17 mouse cellular contexts compared by ENCODE assay signal in genomic region chr5:140688434-140688833, GRCm38 (mm10). TPM values are rescaled to one million over a fixed set of nuclear protein-coding genes. Genes with fewer than 3 reads are reported as not detected.
DNase-seq lines count a peak whose midpoint lies in the region.
"Had no signal": no experiment of that assay in that cellular context is flagged by ENCODE, and none has a peak within 500 bp of the region (broad histone marks: within the 10 kb centered on the region; RNA-seq: fewer than 3 reads in every experiment).

No protein-coding gene starts in this region.

- intact Hi-C loops in left cerebral cortex, postnatal 10 days (cut with DNase I) = loop anchor here (5.0 kb wide), 1 partner anchor 146 kb away; no protein-coding TSS in a partner anchor

- peak; percentile 46 to 65 for DNase-seq in frontal cortex, postnatal 36 days (ENCODE audit: low spot score in 2 of 2)
- DNase-seq in frontal cortex, postnatal 10 days (ENCODE audit: low spot score in 2 of 2) = no peak
- DNase-seq in left cerebral cortex, adult 18-20 months (ENCODE audit: low spot score in 2 of 2) = peak; percentile 46 to 47
- no peak for DNase-seq in left cerebral cortex, postnatal 10 days (ENCODE audit: extremely low spot score in 1 of 2, low spot score in 2 of 2)
- peak; percentile 48 to 51 for DNase-seq in right cerebral cortex, adult 2 months (ENCODE audit: low spot score in 2 of 2)
- DNase-seq in right cerebral cortex, postnatal 25 days = no peak
- DNase-seq in telencephalon, adult 2 months (ENCODE audit: low read depth, low spot score) = peak; percentile 72
- DNase-seq in adrenal gland, postnatal 4 days (ENCODE audit: low spot score in 2 of 2) = no peak
- DNase-seq: adrenal gland, postnatal 14 days; cerebellum, adult 9-10 months; gastrocnemius, postnatal 10 days; heart, adult 11 months; heart, postnatal 10 days; liver, postnatal 0 days; retina, postnatal 1 day; thymus, adult 2 months; thymus, postnatal 4 days had no signal

RNA-seq across cellular contexts. Expression of gene Iqce, which starts 13.7 kb away (rescaled TPM):
- total RNA-seq in left cerebral cortex, adult 18-20 months (2021) = 10 to 100 TPM; 46.5 to 55.3 TPM
- total RNA-seq in left cerebral cortex, postnatal 10 days (2021) = 10 to 100 TPM; 50.8 to 60.9 TPM
- 10 to 100 TPM; 40.3 to 41.3 TPM for total RNA-seq in adrenal gland, postnatal 4 days (2021)

RNA-seq across cellular contexts. Expression of gene Brat1, which starts 16.4 kb away (rescaled TPM):
- 10 to 100 TPM; 17.6 to 17.8 TPM for total RNA-seq in left cerebral cortex, adult 18-20 months (2021)
- 10 to 100 TPM; 26.5 to 28.8 TPM for total RNA-seq in left cerebral cortex, postnatal 10 days (2021)
- 10 to 100 TPM; 23.9 to 24.2 TPM for total RNA-seq in adrenal gland, postnatal 4 days (2021)

RNA-seq across cellular contexts. Expression of gene Amz1, which starts 35.5 kb away (rescaled TPM):
- 10 to 100 TPM; 17.7 to 22.3 TPM for total RNA-seq in left cerebral cortex, adult 18-20 months (2021)
- 10 to 100 TPM; 24.0 to 25.3 TPM for total RNA-seq in left cerebral cortex, postnatal 10 days (2021)
- total RNA-seq in adrenal gland, postnatal 4 days (2021) = 1 to 10 TPM; 1.2 to 1.5 TPM

RNA-seq across cellular contexts. Expression of gene Ttyh3, which starts 39.6 kb away (rescaled TPM):
- 100 to 1,000 TPM; 202 to 209 TPM for total RNA-seq in left cerebral cortex, adult 18-20 months (2021)
- 100 to 1,000 TPM; 319 to 338 TPM for total RNA-seq in left cerebral cortex, postnatal 10 days (2021)
- total RNA-seq in adrenal gland, postnatal 4 days (2021) = 100 to 1,000 TPM; 199 to 212 TPM

Comparison
In these comparisons a context has a peak if more than half of its experiments do, and no peak if none do; other contexts are left out.
1. DNase-seq: peak in frontal cortex, postnatal 36 days (2 of 2), left cerebral cortex, adult 18-20 months (2 of 2), right cerebral cortex, adult 2 months (2 of 2) and telencephalon, adult 2 months (single experiment); none in frontal cortex, postnatal 10 days (0 of 2), left cerebral cortex, postnatal 10 days (0 of 2), right cerebral cortex, postnatal 25 days (single experiment) and adrenal gland, postnatal 4 days (0 of 2).
2. RNA of gene Amz1, which starts 35.5 kb away (total RNA-seq): 24.0 to 25.3 TPM in left cerebral cortex, postnatal 10 days and 17.7 to 22.3 TPM in left cerebral cortex, adult 18-20 months; 1.2 to 1.5 TPM in adrenal gland, postnatal 4 days; every median in the first group is over 4 times any median in the second.